Mouse (Mus musculus): Measurements from ENCODE around the gene Reg3a. TPM values are rescaled to one million over a fixed set of nuclear protein-coding genes. Genes with fewer than 3 reads are reported as not detected.
"Not testable (repeated sequence)": the region's sequence is repeated elsewhere in the genome, so short reads cannot be mapped to it uniquely, and the experiment has no call there.

Gene Reg3a
- not detected in 2 replicates for polyA plus RNA-seq (2012; rRNA removed)

- no peak within 1 kb of the TSS for H3K27ac ChIP-seq (ENCODE audit: insufficient read depth, low read length)
- no peak for TF ChIP-seq POLR2A (IDR thresholded peaks at IDR 0.05; ENCODE audit: extremely low read depth, insufficient read depth, low read length)
- TF ChIP-seq CTCF (IDR thresholded peaks at IDR 0.05; ENCODE audit: extremely low read depth, insufficient read depth, low read length): no peak
- no peaks in the 10 kb centered on the region for H3K4me1 ChIP-seq (ENCODE audit: control insufficient read depth, insufficient read depth, low read length)
- no peak within 1 kb of the TSS for H3K4me3 ChIP-seq (ENCODE audit: insufficient read depth, low read length)
These were observed at the start of gene Reg3a for GRCm38 (mm10) chr6:78380409-78380808. Reg3a (plus strand) TSS chr6:78380709.

DNA sequence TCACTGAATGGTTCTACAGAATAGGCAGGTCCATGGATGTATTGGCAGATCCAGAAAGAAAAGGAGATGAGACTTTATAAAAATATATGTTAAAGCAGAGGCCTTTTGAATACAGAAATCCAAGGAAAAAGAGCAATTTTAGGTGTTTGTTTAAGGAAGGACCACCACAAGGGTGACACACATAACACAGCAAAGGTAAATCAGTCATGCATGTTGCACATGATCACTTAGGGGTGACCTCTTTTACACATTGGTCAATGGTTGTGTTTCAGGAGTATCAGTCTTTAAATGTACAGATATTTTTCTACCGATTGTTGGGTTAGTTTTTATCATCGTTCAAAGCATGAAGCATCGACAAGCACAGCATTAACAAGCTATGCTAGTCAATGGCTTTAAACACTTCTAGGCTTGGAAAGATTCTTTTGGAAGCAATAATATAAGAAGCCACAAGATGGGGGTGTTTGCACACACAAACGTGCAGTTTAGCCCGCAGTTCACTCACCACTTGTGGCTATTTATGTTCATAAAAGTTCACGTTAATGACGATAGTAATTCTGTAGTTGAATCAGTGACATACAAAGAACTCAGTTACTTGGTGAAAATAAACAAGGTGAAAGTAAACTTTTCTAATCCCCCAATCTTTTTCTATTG is 48.5 kb upstream of the Reg3a start:
- Histone ChIP-seq H3K27ac (ENCODE audit: insufficient read depth, low read length) (no peak overlapping the region), H3K4me3 (ENCODE audit: insufficient read depth, low read length) (no peak overlapping the region), H3K4me1 (ENCODE audit: control insufficient read depth, insufficient read depth, low read length) (no peaks in the 10 kb centered on the region)
- no peak for TF ChIP-seq POLR2A (IDR thresholded peaks at IDR 0.05; ENCODE audit: extremely low read depth, insufficient read depth, low read length)
- TF ChIP-seq CTCF (IDR thresholded peaks at IDR 0.05; ENCODE audit: extremely low read depth, insufficient read depth, low read length): peak; percentile 70

- H3K27ac ChIP-seq (ENCODE audit: insufficient read depth, low read length): no peak overlapping the region
- H3K4me3 ChIP-seq (ENCODE audit: insufficient read depth, low read length): no peak overlapping the region
- H3K4me1 ChIP-seq (ENCODE audit: control insufficient read depth, insufficient read depth, low read length): no peaks in the 10 kb centered on the region
- no peak for TF ChIP-seq POLR2A (IDR thresholded peaks at IDR 0.05; ENCODE audit: extremely low read depth, insufficient read depth, low read length)
These were observed 40.2 kb upstream of the Reg3a start for GRCm38 (mm10) chr6:78340296-78340695.

- Histone ChIP-seq H3K4me1 (ENCODE audit: control insufficient read depth, insufficient read depth, low read length) (no peaks in the 10 kb centered on the region), H3K4me3 (ENCODE audit: insufficient read depth, low read length) (no peak overlapping the region), H3K27ac (ENCODE audit: insufficient read depth, low read length) (no peak overlapping the region)
- TF ChIP-seq CTCF (IDR thresholded peaks at IDR 0.05; ENCODE audit: extremely low read depth, insufficient read depth, low read length): no peak
- no peak for TF ChIP-seq POLR2A (IDR thresholded peaks at IDR 0.05; ENCODE audit: extremely low read depth, insufficient read depth, low read length)
These were observed 38.8 kb upstream of the Reg3a start for GRCm38 (mm10) chr6:78341689-78342088.

GRCm38 (mm10) chr6:78361971-78362563 is 18.4 kb upstream of the Reg3a start:
- TF ChIP-seq POLR2A (IDR thresholded peaks at IDR 0.05; ENCODE audit: extremely low read depth, insufficient read depth, low read length) (no peak), CTCF (IDR thresholded peaks at IDR 0.05; ENCODE audit: extremely low read depth, insufficient read depth, low read length) (no peak)
- no peaks in the 10 kb centered on the region for H3K4me1 ChIP-seq (ENCODE audit: control insufficient read depth, insufficient read depth, low read length)
- no peak overlapping the region for H3K4me3 ChIP-seq (ENCODE audit: insufficient read depth, low read length)
- no peak overlapping the region for H3K27ac ChIP-seq (ENCODE audit: insufficient read depth, low read length)

DNA sequence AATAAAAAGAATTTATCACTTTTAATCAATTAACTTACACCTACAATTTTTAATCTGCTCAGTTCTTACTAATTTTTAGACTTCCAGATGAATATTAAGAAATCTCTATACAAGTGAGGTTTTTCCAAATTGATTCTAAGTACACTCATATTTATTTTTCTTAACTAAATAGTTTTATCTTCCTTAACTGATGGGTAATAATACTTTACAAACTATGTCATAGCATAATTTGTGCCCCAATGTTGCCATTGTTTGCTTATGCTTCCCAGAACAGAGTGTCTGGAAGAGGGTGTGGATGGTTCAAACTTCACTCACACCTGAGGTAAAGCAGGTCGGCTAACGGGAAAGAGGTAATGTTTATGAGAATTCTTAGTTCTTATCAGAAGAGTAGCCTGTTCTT is 10.2 kb upstream of the Reg3a start, which contains the start of gene Reg3b:
Reg3b (plus strand) TSS at position 301 of the 400 bp plus-strand sequence.
- Histone ChIP-seq H3K4me3 (ENCODE audit: insufficient read depth, low read length) (no peak within 1 kb of the TSS), H3K27ac (ENCODE audit: insufficient read depth, low read length) (no peak within 1 kb of the TSS), H3K4me1 (ENCODE audit: control insufficient read depth, insufficient read depth, low read length) (no peaks in the 10 kb centered on the region)
- TF ChIP-seq CTCF (IDR thresholded peaks at IDR 0.05; ENCODE audit: extremely low read depth, insufficient read depth, low read length) (no peak), POLR2A (IDR thresholded peaks at IDR 0.05; ENCODE audit: extremely low read depth, insufficient read depth, low read length) (no peak)

DNA sequence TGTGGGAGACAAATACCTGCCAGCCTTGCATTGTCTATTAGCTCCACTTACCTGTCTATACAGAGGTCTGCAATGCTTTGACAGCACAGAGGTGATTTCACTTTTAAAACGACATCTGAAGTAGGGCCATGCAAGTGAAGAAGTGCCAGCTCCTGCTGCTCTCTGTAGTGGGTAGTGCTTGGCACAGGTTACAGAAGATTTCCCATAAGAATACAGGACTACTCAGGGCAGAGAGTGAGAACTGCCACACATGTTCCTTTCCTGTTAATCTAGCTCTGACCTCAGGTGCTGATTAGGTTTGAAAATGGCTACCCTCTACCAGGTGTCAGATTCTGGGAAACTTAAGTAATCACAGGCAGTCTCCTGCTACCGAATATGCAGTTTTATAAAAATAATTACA is 1.7 kb upstream of the Reg3a start, which contains the start of gene Reg3d:
Reg3d (minus strand) TSS at position 101 of the 400 bp plus-strand sequence.
- Histone ChIP-seq H3K4me3 (ENCODE audit: insufficient read depth, low read length) (no peak within 1 kb of the TSS), H3K27ac (ENCODE audit: insufficient read depth, low read length) (no peak within 1 kb of the TSS), H3K4me1 (ENCODE audit: control insufficient read depth, insufficient read depth, low read length) (no peaks in the 10 kb centered on the region)
- TF ChIP-seq POLR2A (IDR thresholded peaks at IDR 0.05; ENCODE audit: extremely low read depth, insufficient read depth, low read length) (no peak), CTCF (IDR thresholded peaks at IDR 0.05; ENCODE audit: extremely low read depth, insufficient read depth, low read length) (no peak)

- Histone ChIP-seq H3K27ac (ENCODE audit: insufficient read depth, low read length) (no peak overlapping the region), H3K4me3 (ENCODE audit: insufficient read depth, low read length) (no peak overlapping the region), H3K4me1 (ENCODE audit: control insufficient read depth, insufficient read depth, low read length) (no peaks in the 10 kb centered on the region)
- TF ChIP-seq POLR2A (IDR thresholded peaks at IDR 0.05; ENCODE audit: extremely low read depth, insufficient read depth, low read length): no peak
- no peak for TF ChIP-seq CTCF (IDR thresholded peaks at IDR 0.05; ENCODE audit: extremely low read depth, insufficient read depth, low read length)
These were observed 5.1 kb downstream of the Reg3a start for GRCm38 (mm10) chr6:78385609-78386008.

DNA sequence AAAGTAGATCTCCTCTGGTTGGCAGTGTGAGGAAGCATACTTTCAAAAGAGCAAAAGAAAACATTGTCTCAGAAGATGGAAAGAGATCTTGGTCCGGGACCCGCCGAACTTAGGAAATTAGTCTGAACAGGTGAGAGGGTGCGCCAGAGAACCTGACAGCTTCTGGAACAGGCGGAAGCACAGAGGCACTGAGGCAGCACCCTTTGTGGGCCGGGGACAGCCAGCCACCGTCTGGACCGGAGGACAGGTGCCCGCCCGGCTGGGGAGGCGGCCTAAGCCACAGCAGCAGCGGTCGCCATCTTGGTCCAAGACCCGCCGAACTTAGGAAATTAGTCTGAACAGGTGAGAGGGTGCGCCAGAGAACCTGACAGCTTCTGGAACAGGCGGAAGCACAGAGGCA is 14.8 kb downstream of the Reg3a start, which contains the start of gene Reg2:
Reg2 (plus strand) TSS at position 301 of the 400 bp plus-strand sequence.
- H3K27ac ChIP-seq (ENCODE audit: insufficient read depth, low read length); H3K4me3 ChIP-seq (ENCODE audit: insufficient read depth, low read length); H3K4me1 ChIP-seq (ENCODE audit: control insufficient read depth, insufficient read depth, low read length): not testable (repeated sequence)

GRCm38 (mm10) chr6:78422411-78422810 is 41.9 kb downstream of the Reg3a start, which contains the start of gene Reg1:
Reg1 (plus strand) TSS chr6:78422711.
- not testable (repeated sequence) for H3K27ac ChIP-seq (ENCODE audit: insufficient read depth, low read length); H3K4me1 ChIP-seq (ENCODE audit: control insufficient read depth, insufficient read depth, low read length); H3K4me3 ChIP-seq (ENCODE audit: insufficient read depth, low read length)
